Mouse (Mus musculus) macrophage (primary cell): Measurements from ENCODE around the gene Zfr. TPM values are rescaled to one million over a fixed set of nuclear protein-coding genes. Genes with fewer than 3 reads are reported as not detected.

Experiments
- H3K27ac ChIP-seq: fragments of 350-480 bp; formaldehyde crosslinking; 2 replicates; pipeline ENCODE4 v1.9.0; 2021
- H3K36me3 ChIP-seq: fragments of 350-480 bp; formaldehyde crosslinking; 2 replicates; pipeline ENCODE4 v1.9.0; 2021; ENCODE audit errors: inconsistent target
- H3K4me3 ChIP-seq: fragments of 350-480 bp; formaldehyde crosslinking; 2 replicates; pipeline ENCODE4 v1.9.0; 2021; ENCODE audit errors: inconsistent target
- H3K79me2 ChIP-seq: fragments of 350-480 bp; formaldehyde crosslinking; 2 replicates; pipeline ENCODE4 v1.9.0; 2021; ENCODE audit errors: inconsistent target
- WGBS: methylation state at CpG from one replicate; pipeline ENCODE4 v1.1.7; 2026; ENCODE audit warnings: inconsistent platforms; ENCODE audit not compliant: missing documents; 5-methylcytosine and 5-hydroxymethylcytosine counted together
- polyA plus RNA-seq: library from polyadenylated mRNA; stranded (reverse); fragments of 250-400 nt; gene quantifications from 3 replicates; pipeline ENCODE4 v1.2.4, GENCODE M21; 2018; ENCODE audit warnings: inconsistent platforms
- total RNA-seq, 78 experiments: library from RNA; depleted of rRNA; stranded (reverse); fragments of 250-400 nt; gene quantifications; 1 replicate in 9 of 78; 2 replicates in 24 of 78; 3 replicates in 43 of 78; 4 replicates in 2 of 78; pipeline ENCODE4 v1.2.4; 2018; ENCODE audit warnings: inconsistent platforms in 56 of 78

Gene Zfr
- total RNA-seq (2018; cell fraction: chromatin; rRNA removed): 100 to 1,000 TPM in 25 of 26 experiments, 10 to 100 TPM in 1; 99.1 to 291 (median 200) TPM
- total RNA-seq (2018; cell fraction: cytosol; rRNA removed): 10 to 100 TPM; 52.1 to 79.0 (median 64.4) TPM
- 100 to 1,000 TPM in 19 of 26 experiments, 10 to 100 TPM in 7; 71.9 to 255 (median 135) TPM for total RNA-seq (2018; cell fraction: nucleus; rRNA removed)
- polyA plus RNA-seq: 54.2 to 99.0 TPM (median 55.8 TPM) in 3 replicates

GRCm38 (mm10) chr15:12117242-12118092 is at the start of gene Zfr:
Gene Zfr (plus strand): TSS chr15:12117831.
- under 1% methylated on average over 48 of the region's 59 CpGs for WGBS
- Histone ChIP-seq H3K4me3 (peak within 1 kb of the TSS; percentile 59), H3K36me3 (no peaks in the 10 kb centered on the region), H3K79me2 (peaks cover 40% of the 10 kb centered on the region), H3K27ac (peak within 1 kb of the TSS; percentile 77)

DNA sequence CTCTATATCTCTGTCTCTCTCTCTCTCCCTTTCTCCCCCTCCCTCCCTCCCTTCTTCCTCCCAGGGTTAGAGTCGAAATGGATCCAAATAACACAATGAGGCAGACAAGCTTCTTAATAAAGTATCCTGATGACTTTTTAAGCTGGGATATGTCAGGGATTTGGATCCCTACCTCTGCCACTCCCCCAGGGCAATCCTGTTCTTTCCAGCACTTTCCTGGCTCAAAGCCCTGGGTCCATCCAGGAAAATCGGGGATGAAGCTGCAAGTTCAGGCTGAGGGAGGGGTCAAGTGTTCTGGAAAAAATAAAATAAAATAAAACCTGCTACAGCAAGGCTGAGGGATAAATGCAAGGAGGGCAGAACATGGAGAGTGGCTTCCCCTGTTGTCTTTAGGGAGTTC is 49.7 kb upstream of the Zfr start:
- Histone ChIP-seq H3K36me3 (no peaks in the 10 kb centered on the region), H3K79me2 (no peaks in the 10 kb centered on the region), H3K4me3 (no peak overlapping the region), H3K27ac (no peak overlapping the region)
- WGBS: 87% methylated on average over 2 of the region's 2 CpGs

DNA sequence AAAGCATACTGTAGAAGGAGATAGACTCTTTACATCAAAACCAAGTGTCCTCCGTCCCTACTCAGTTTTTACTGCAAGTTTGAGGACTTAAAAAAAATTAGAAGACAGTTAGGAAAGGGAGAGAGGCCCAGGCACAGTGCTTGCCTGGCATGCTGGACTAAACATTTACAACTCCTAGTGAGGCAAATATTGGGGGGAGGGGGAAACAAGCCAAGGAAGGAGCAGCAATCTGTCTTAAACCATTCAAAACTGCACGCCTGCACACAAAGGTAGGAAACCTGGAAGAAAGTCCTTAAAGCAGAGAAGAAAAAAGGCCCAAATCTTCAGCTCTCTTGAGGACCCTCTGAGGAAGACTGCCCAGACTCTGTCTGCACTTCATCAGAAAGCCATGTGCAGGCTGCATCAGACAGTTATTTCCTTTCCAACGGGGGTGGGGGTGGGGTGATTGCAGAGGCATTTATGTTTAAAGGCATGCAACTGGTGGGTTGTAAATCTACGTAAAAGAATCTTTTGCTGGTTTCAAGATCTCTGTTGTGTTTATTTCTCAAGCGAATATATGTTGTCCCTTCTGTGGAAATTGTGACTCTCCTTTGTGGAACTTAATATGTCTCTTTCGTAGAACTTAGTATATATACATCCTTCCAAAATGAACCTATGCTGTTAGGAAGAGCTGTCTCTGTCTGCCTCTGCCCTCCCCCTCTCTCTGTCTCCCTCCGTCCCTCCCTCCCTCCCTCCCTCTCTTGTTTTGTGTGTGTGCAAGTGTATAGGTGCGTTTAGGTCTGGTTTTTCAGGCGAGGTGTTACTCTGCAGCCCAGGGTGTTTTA is 49.0 kb upstream of the Zfr start:
- Histone ChIP-seq H3K27ac (no peak overlapping the region), H3K36me3 (no peaks in the 10 kb centered on the region), H3K4me3 (no peak overlapping the region), H3K79me2 (no peaks in the 10 kb centered on the region)
- 76% methylated on average over 8 of the region's 9 CpGs for WGBS

DNA sequence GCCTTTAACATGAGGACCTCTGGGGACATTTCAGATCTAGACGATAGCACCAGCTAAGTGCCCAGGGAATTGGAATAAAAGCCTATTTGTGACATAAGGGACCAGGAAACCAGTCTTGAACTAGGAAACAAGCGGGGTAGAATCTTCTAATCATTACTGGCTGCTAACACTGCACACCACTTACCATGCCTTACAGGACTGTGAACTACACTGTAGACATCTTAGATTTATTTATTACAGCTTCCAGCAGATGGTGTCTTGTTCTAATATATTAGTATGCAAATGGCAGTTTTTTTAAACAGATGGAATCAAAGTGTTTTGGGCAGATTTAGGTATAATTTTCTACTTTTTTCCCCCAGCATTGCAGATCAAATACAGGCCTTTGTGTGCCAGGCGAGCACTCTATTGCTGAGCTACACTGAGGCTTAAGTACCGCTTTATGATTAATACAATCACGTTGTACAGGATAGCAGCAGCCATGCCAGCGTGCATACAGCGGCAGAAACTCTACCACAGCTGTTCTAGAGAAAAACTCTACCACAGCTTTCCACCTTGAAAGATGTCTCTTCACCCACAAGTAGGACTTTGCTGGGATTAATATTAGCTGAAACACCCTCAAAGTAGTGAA is 44.8 kb upstream of the Zfr start:
- Histone ChIP-seq H3K4me3 (no peak overlapping the region), H3K27ac (no peak overlapping the region), H3K36me3 (no peaks in the 10 kb centered on the region), H3K79me2 (no peaks in the 10 kb centered on the region)
- WGBS: 88% methylated on average over 7 of the region's 7 CpGs

DNA sequence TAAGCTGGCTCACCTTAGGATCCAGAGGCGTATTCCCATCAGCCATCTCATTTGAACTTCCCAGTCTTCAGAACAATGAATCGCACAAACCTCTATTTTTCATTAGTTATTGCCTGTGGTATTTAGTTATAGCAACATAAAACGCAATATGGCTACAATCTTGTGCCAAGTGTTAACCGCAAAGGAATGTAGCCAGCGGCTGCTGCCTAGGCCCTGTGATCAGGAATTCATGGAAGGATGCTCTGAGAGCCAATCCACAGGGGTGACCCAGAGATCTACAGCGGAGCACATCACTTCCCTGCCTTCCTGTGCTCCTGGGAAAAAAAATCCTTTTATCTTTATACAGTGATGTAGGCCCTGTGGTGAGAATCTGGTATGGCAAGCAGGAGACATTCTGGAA is 43.2 kb upstream of the Zfr start:
- Histone ChIP-seq H3K36me3 (no peaks in the 10 kb centered on the region), H3K4me3 (no peak overlapping the region), H3K27ac (no peak overlapping the region), H3K79me2 (no peaks in the 10 kb centered on the region)
- 98% methylated on average over 6 of the region's 6 CpGs for WGBS

GRCm38 (mm10) chr15:12082344-12082743 is 35.3 kb upstream of the Zfr start:
- 97% methylated on average over 13 of the region's 13 CpGs for WGBS
- H3K79me2 ChIP-seq: no peaks in the 10 kb centered on the region
- no peak overlapping the region for H3K27ac ChIP-seq
- no peaks in the 10 kb centered on the region for H3K36me3 ChIP-seq
- H3K4me3 ChIP-seq: no peak overlapping the region

DNA sequence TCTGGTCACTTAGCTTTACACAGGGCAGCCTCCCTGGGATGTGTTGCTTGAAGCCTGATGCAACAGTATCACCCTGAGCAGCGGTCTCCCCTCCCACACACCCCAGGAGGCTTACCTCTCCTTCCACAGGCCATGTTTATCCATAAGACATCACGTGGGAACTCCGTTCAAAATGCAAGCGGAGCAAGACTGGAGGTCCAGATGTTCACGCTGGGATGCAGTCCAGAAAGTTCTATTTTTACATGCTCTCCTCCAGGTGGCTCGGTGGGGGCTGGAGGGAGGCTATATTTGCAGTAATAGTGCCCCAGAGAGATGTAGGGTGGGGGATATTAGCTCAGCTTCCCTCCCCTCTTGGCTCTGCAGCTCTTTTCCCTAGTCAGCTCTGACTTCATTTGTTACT is 33.5 kb upstream of the Zfr start:
- Histone ChIP-seq H3K27ac (no peak overlapping the region), H3K36me3 (no peaks in the 10 kb centered on the region), H3K79me2 (no peaks in the 10 kb centered on the region), H3K4me3 (no peak overlapping the region)
- 87% methylated on average over 6 of the region's 6 CpGs for WGBS

- 80% methylated on average over 4 of the region's 4 CpGs for WGBS
- Histone ChIP-seq H3K27ac (no peak overlapping the region), H3K4me3 (no peak overlapping the region), H3K36me3 (no peaks in the 10 kb centered on the region), H3K79me2 (no peaks in the 10 kb centered on the region)
Measured at GRCm38 (mm10) chr15:12084859-12085258, 32.8 kb upstream of the Zfr start.

DNA sequence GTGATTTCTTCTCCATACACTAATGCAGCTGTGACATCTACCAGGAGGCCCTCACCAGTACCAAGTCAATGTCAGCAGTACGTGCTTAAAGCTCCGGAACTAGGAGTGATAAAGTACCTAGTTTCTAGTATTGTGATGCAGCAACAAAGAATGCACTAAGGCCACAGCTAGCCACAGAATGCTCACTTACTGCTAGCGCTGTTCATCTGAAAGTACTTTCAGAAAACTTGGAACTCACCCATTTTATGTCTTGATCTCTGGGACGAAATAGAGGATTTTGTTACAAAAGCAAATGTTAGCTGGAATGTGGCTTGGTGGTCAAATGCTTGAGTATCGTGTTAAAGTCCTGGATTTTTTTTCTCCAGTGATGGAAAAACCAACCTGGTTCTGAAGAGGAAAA is 30.0 kb upstream of the Zfr start:
- Histone ChIP-seq H3K79me2 (no peaks in the 10 kb centered on the region), H3K4me3 (no peak overlapping the region), H3K36me3 (no peaks in the 10 kb centered on the region), H3K27ac (no peak overlapping the region)
- WGBS: 94% methylated on average over 5 of the region's 5 CpGs

DNA sequence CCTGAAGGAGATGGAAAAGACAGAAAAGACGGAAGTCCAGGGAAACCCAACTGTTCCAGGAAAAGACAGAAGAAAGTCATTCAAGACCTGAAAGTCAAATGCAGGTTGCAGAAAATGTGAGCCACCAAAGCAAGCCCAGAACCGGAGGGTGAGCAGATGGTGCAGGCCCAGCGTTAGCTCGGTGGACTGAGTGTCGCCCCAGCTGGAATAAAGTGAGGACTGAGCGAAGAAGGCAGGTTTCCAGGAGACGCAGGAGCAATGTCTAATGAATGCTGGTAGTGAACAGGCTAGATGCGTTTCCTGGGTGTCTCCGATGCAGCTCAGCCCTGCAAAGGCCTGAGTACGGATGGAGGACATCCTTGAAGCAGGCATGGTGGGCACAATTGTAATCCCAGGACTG is 29.5 kb upstream of the Zfr start:
- H3K79me2 ChIP-seq: no peaks in the 10 kb centered on the region
- WGBS: 94% methylated on average over 10 of the region's 10 CpGs

GRCm38 (mm10) chr15:12090087-12090486 is 27.5 kb upstream of the Zfr start:
- Histone ChIP-seq H3K36me3 (no peaks in the 10 kb centered on the region), H3K27ac (no peak overlapping the region), H3K4me3 (no peak overlapping the region), H3K79me2 (no peaks in the 10 kb centered on the region)
- 81% methylated on average over 6 of the region's 7 CpGs for WGBS

More for the DNA sequence above, 29.5 kb upstream of the Zfr start:
- no peaks in the 10 kb centered on the region for H3K36me3 ChIP-seq
- H3K4me3 ChIP-seq: no peak overlapping the region
- H3K27ac ChIP-seq: no peak overlapping the region

GRCm38 (mm10) chr15:12090981-12091669 is 26.5 kb upstream of the Zfr start:
- Histone ChIP-seq H3K79me2 (no peaks in the 10 kb centered on the region), H3K27ac (no peak overlapping the region), H3K4me3 (no peak overlapping the region), H3K36me3 (no peaks in the 10 kb centered on the region)
- WGBS: 97% methylated on average over 9 of the region's 9 CpGs

DNA sequence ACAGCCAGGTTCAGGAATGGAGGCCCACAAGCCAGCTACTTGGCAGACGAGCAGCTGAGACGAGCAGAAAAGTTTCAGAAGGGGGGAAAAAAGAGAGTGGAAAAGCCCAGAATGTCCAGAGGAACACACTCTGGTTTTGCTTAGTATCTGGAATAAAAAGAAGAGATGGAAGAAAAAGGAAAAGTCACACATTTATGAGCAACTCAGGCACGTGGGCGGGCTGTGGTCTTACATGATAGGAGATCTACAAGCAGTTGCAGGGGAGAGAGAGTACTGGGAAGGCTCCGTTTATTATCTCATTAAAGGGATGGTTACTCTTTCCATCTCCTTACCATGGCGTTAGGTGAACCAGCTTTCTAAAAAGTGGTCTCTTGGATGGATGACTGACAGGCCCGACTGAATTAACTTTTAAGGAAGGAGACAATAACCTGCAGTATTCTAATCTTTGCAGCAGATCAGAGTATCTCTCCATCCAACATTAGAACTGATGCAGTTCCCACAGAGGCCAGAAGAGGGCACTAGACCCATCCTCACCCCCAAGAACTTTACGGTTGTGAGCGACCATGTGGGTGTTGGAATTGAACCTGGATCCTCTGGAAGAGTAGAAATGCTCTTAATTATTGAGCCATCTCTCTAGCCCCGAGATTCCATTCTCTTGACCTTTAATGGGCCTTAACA is 25.7 kb upstream of the Zfr start:
- 63% methylated on average over 10 of the region's 10 CpGs for WGBS
- Histone ChIP-seq H3K79me2 (no peaks in the 10 kb centered on the region), H3K36me3 (no peaks in the 10 kb centered on the region), H3K4me3 (no peak overlapping the region), H3K27ac (no peak overlapping the region)
